Mouse (Mus musculus) adrenal gland, adult 8-10 months (tissue): Measurements from ENCODE around the gene Pi4ka. TPM values are rescaled to one million over a fixed set of nuclear protein-coding genes. Genes with fewer than 3 reads are reported as not detected.

Experiments
- DNase-seq: peaks from one replicate; pipeline ENCODE4 v3.0.0; 2022
- total RNA-seq, 4 experiments: library from RNA; stranded (reverse); gene quantifications; 2 replicates each; pipeline ENCODE4 v1.2.4; 2022

The Pi4ka gene
- total RNA-seq = 100 to 1,000 TPM in 2 of 4 experiments, 10 to 100 TPM in 2; 86.3 to 111 (median 102) TPM

DNA sequence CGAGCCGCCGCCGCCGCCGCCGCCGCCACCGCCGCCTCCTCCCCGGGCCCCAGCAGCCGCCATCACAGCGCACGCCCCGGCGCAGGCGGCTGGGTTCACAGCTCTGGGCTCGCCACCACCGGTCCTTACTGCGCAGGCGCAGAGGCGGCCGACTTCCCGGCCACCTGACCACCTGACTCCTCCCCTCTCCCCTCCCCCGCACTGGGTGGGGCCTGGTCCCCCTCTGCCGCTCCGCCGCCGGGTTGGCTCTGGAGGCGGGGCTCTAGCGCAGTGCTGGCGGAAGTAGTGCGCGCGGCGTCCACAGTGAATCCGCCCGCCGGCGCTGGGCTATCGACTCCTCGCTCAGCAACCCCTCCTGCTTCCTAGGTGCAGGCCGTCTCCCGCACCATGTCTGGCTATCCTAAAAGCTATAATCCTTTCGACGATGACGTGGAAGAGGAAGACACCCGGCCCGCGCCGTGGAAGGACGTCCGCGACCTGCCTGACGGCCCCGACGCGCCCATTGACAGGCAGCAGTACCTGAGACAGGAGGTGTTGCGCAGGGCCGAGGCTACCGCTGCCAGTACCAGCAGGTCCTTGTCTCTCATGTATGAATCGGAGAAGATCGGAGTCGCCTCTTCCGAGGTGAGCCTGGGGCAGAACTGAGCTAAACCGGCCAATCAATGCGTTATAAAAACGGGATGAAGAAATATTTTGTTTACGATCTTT lies at the start of gene Pi4ka, which contains the start of gene Snap29:
Pi4ka (minus strand) TSS at position 579 of the 708 bp plus-strand sequence.
Snap29 (plus strand) TSS at position 251 of the 708 bp plus-strand sequence.
- DNase-seq = peak; percentile 99

- peak; percentile 37 for DNase-seq
Observed at GRCm38 (mm10) chr16:17452373-17452715, 46.2 kb upstream of the Pi4ka start.

- peak; percentile 97 for DNase-seq
Observed at GRCm38 (mm10) chr16:17451541-17452372, 45.6 kb upstream of the Pi4ka start, which contains the start of gene Crkl. Gene Crkl, plus strand, starts transcription at chr16:17451987.

DNA sequence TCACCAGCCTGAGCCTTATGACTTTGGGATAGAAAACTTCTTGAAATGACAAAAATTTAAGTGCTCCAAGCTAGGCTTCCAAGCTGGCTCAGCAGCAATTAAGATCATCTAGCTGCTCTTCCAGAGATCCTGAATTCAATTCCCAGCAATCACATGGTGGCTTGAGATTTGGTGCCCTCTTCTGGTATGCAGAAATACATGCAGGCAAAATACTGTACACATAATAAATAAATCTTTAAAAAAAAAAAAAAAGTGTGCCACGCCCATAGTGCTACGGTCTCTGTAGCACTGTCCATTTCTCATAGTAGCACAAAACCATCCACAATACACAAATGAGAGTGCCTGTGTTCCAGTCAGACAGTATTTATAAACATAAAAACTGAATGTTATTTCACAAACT lies 26.5 kb upstream of the Pi4ka start:
- DNase-seq = no peak

DNA sequence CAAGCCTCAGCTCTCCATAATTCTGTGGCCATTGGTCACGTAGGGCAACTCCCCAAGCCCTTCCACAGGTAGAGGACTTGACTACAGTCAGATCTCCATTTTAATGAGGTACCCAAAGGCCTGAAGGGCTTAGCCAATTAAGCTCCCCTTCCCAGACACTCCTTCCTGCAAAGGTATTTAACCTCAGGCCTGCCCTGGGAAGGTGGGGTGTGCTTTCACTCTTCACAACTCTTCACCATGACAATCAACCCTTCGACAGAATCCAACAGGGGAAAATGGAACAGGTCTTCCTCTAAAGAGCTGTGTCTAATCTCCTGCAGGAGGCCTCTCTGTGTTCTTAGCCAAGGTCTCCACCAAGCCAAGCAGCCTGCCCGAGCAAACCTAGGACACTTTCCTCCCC lies 16.9 kb upstream of the Pi4ka start:
- DNase-seq = no peak

GRCm38 (mm10) chr16:17410209-17410608 lies 4.1 kb upstream of the Pi4ka start:
- DNase-seq = no peak

- DNase-seq = no peak
Observed at GRCm38 (mm10) chr16:17409046-17409445, 2.9 kb upstream of the Pi4ka start.

GRCm38 (mm10) chr16:17406512-17407231 lies 558 bp upstream of the Pi4ka start:
- DNase-seq = no peak

DNA sequence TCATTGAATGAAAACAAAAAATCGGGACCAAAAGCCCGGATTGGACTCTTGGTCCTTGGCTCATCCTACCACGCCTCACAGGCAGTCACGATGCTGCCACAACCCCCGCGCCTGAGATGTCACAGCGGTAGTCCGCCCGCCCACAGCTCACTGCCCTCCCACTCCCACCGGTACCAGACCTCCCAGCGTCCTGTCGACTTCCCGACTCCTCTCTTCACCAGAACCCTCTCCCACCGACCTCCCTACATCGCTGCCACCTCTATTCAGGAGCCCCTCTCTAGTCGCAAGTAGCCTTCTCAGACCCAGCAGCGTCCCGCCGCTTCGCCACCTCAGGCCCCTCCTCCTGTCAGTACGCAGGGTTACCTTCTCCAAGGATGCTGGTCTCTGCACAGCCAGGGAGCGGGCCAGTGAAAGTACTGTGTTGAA lies 830 bp downstream of the Pi4ka start:
- DNase-seq = peak; percentile 58

- DNase-seq = no peak
Observed at GRCm38 (mm10) chr16:17402855-17403254, 3.3 kb downstream of the Pi4ka start.

DNA sequence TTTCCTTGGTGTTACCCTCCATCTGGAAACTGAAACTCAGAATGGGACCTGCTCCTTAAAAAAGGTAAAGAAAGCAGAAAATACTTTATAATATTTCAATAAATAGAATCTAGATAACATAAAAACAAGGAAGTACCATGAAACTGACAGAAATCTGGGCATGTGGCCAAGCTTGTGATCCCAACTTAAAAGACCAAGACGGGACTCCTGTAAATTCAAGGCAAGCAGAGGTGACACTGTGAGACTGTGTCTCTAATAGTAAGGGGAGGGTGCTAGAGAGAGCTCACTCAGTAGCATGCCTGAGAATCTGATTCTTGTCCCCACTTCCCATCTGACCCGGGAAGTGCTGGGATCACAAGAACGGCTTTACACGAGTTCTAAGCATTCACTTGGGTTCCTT lies 13.3 kb downstream of the Pi4ka start:
- DNase-seq = no peak

DNA sequence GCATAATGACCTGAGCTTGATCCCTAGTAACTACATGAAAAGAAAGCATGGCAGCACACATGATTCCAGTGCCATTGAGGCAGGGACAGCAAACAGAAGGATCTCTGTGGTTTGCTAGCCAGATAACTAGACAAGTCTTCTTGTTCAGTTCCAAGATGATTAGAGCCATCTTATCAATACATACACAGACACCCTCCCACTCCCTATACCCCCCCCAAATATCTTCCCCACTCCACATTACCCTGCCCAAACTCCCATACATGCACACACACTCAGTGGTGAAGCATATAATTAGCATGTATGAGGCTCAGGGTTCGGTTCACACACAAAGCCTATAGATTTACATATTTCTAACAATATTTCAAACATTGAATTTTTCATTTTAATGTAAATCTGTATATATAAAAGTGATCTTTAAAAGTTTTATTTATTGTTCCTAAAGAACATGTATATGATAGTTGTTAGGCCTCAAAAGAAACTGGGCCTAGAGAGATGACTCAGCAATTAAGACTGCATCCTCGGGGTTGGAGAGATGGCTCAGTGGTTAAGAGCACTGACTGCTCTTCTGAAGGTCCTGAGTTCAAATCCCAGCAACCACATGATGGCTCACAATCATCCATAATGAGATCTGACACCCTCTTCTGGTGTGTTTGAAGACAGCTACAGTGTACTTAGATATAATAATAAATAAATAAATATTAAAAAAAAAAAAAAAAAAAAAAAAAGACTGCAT lies 22.4 kb downstream of the Pi4ka start:
- no peak for DNase-seq

- DNase-seq = no peak
Observed at GRCm38 (mm10) chr16:17382306-17382705, 23.8 kb downstream of the Pi4ka start.

- DNase-seq = no peak
Observed at GRCm38 (mm10) chr16:17358787-17359186, 47.3 kb downstream of the Pi4ka start.

GRCm38 (mm10) chr16:17356031-17356430 lies 50.1 kb downstream of the Pi4ka start:
- DNase-seq = no peak

- no peak for DNase-seq
Observed at GRCm38 (mm10) chr16:17346766-17347165, 59.3 kb downstream of the Pi4ka start.

DNA sequence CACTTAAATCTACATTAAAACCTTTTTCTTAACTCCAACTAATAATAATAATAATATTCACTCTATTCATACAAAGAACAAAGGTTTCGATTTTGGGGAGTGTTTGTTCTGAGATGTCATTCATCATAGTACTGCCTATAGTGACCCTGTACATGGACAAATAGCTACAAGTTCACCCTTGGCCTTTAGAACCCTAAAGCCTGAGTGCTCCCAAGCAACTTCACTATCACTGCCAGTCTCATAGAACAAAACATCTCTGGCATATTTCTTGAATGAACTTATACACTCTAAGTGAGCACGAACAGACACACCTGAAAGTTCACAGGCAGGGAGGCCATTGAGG lies 60.3 kb downstream of the Pi4ka start:
- DNase-seq = no peak

DNA sequence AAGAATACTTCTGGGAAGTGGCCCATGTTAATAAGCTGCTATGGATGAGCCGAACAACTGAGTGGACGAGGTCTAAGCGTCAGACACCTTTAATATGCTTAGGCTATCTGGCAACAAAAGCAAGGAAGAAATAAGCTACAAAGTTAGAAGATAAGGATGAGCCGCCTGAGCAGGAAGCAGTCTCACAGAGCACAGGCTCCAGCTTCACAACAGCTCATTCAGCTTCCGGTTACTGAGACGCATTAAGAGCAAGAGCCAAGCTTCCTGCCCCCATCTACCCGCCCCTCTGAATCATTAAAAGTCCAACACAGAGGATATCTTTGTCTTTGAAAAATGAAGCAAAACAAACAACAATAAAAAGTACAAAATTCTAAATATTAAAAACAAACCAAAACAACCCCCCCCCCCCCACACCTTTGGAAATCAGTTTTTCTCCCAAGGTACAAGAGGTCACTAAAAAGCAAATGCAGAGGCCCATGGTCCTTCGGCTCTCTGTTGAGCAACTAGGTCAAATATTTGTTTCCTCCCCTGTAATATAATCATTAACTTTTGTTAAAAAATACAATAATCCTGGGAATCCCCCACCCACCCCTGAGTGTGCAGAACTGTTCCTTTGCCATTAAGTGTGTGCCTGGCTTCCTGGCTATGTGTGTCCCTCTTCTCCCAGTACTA lies 60.8 kb downstream of the Pi4ka start:
- no peak for DNase-seq

GRCm38 (mm10) chr16:17341847-17342246 lies 64.3 kb downstream of the Pi4ka start:
- DNase-seq = no peak

DNA sequence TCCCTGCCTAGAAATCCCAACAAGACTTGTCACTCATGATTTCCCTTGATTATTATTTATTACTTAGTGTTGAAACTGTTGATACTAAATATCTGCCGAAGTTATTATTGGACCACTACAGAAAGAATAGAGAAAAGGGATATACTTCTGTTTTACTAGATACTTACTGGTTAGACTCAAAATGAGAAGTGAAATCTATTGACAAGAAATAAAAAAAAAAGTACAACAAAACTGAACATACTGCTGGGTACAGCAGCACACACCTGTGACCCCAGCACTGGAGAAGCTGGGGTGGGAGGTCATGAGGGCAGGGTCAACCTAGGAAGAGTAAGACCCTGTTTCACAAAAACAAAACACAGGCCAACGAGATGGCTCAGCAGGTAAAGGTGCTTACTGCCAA lies 65.4 kb downstream of the Pi4ka start:
- DNase-seq = no peak

GRCm38 (mm10) chr16:17339701-17340100 lies 66.4 kb downstream of the Pi4ka start:
- DNase-seq = no peak

- no peak for DNase-seq
Observed at GRCm38 (mm10) chr16:17336089-17336488, 70.0 kb downstream of the Pi4ka start.
